Mouse (Mus musculus) midbrain, embryonic 13.5 days (tissue): ENCODE data around the gene Foxp4. TPM values are rescaled to one million over a fixed set of nuclear protein-coding genes. Genes with fewer than 3 reads are reported as not detected.
A peak's percentile ranks its signal among the peaks of the same experiment; 100 is the strongest.

Experiments
- ATAC-seq: fragments of 200-750 bp; cut with Nextera tagmentation; 2 replicates; pipeline ENCODE4 v1.8.0; 2017; ENCODE audit warnings: mild to moderate bottlenecking, moderate TSS enrichment, moderate library complexity
- H3K27ac ChIP-seq: fragments of 300-500 bp; sonication (generic); 2 replicates; pipeline ENCODE4 v1.5.1; 2015; ENCODE audit warnings: inconsistent platforms, mild to moderate bottlenecking, moderate library complexity
- H3K27me3 ChIP-seq: fragments of 300-500 bp; sonication (generic); 2 replicates; pipeline ENCODE4 v1.6.1; 2015; ENCODE audit warnings: mild to moderate bottlenecking, inconsistent platforms
- H3K36me3 ChIP-seq: fragments of 300-500 bp; sonication (generic); 2 replicates; pipeline ENCODE4 v1.6.1; 2015; ENCODE audit warnings: mild to moderate bottlenecking, inconsistent platforms
- H3K4me1 ChIP-seq: fragments of 300-500 bp; sonication (generic); replicated peaks from 2 replicates; pipeline ENCODE4 v1.6.1; 2015; ENCODE audit warnings: inconsistent platforms
- H3K4me2 ChIP-seq: fragments of 300-500 bp; sonication (generic); replicated peaks from 2 replicates; pipeline ENCODE4 v1.6.1; 2015; ENCODE audit warnings: moderate library complexity, mild to moderate bottlenecking, inconsistent platforms
- H3K4me3 ChIP-seq: fragments of 300-500 bp; sonication (generic); replicated peaks from 2 replicates; pipeline ENCODE4 v1.5.1; 2015; ENCODE audit warnings: mild to moderate bottlenecking, inconsistent platforms
- H3K9ac ChIP-seq: fragments of 300-500 bp; sonication (generic); replicated peaks from 2 replicates; pipeline ENCODE4 v1.6.1; 2015; ENCODE audit warnings: mild to moderate bottlenecking, inconsistent platforms
- H3K9me3 ChIP-seq: fragments of 300-500 bp; sonication (generic); 2 replicates; pipeline ENCODE4 v1.6.1; 2016; ENCODE audit warnings: mild to moderate bottlenecking, inconsistent platforms
- WGBS: fragments of 180-500 bp; shearing (Covaris S2); methylation state at CpG from one replicate; pipeline ENCODE4 v1.1.7; 2015; 5-methylcytosine and 5-hydroxymethylcytosine counted together
- polyA plus RNA-seq: library from polyadenylated mRNA; unstranded; fragments of >200 nt; fragmentation: Nextera tagmentation; extraction: Ambion mirVana; gene quantifications from 2 replicates; pipeline ENCODE4 v1.2.1, GENCODE M21; 2015

The Foxp4 gene
- polyA plus RNA-seq, 1 experiment from 2014 or later, result 25.2 TPM

DNA sequence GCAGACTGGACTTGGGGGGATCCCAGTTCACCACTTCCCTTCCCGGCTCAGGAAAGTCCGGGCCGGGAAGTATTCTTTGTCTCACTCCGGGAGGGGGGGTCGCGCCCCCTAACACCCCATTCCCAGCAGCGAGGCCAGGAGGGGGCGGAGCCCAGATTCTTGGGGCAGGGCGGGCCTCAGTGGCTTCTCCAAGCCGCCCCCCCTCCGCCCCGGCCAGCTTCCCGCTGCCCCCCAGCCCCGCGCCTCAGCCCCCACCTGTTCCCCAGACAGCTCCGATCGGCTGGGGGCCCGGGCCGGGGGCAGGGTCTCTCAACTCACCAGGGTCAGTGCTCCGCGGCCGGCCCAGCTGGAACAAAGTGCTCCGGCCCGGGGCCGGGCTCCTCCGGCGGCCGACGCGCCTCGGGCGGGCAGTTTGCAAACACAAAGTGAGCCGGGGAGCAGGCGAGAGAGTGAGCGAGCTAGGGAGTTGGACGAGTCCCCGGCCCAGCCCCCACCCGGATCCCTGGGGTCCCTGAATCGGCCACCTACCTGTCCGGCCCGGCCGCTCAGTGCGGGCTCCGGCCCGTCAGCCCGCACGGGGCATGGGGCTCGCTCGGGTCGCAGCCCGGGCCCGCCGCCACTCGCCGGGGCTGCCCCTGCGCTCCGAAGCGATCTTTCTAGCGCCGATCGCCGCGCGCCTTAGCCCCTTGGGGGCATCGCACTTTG lies 615 bp downstream of the Foxp4 start:
- Histone ChIP-seq H3K27ac (peak overlapping the region; percentile 94), H3K4me1 (peaks cover 66% of the 10 kb centered on the region), H3K36me3 (no peaks in the 10 kb centered on the region), H3K9me3 (no peaks in the 10 kb centered on the region), H3K4me3 (peak overlapping the region; percentile 86), H3K9ac (peak overlapping the region; percentile 94), H3K27me3 (peaks cover 5% of the 10 kb centered on the region; the same call in 1 of the 2 replicates), H3K4me2 (peak overlapping the region; percentile 93)
- under 1% methylated on average over 58 of the region's 65 CpGs for WGBS
- ATAC-seq, result peak; percentile 75

DNA sequence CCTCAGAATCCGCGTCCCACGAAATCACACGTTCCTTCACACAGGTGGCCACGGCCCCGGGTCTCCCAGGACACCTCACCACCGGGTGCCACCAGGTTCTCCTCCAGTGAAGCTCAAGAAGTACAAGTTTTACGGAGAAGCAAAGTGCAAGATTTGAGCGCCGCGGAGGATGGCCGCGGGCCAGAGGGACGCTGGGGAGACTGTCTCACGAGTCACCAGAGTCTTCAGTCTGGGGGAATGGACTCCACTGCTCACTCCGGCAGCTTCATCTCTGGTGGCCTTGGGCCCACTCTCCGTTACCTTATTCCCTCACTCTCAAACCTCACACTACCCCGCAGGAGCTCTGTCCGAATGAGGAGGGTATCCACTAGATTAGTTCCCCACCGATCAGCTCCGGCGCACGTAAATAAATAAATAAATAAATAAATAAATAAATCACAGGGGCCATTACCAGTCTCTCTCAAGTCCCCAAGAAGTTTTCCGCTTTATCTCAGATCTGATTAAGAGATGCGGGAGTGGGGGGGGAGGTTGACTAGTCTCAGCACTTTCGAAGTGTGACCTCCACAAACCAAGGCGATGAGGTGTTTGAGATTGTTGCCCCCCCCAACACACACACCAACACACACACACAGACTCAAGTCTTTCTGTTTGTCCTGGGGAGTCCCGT lies 1.3 kb downstream of the Foxp4 start:
- Histone ChIP-seq H3K4me2 (peak overlapping the region; percentile 93), H3K36me3 (no peaks in the 10 kb centered on the region), H3K27ac (no peak overlapping the region; the same call in 1 of the 2 replicates), H3K9ac (peak overlapping the region; percentile 94), H3K4me3 (peak overlapping the region; percentile 86), H3K27me3 (peaks cover 7% of the 10 kb centered on the region; the same call in 1 of the 2 replicates), H3K9me3 (no peaks in the 10 kb centered on the region), H3K4me1 (peaks cover 68% of the 10 kb centered on the region)
- ATAC-seq, result no peak; the same call in 1 of the 2 replicates
- under 1% methylated on average over 28 of the region's 28 CpGs for WGBS

DNA sequence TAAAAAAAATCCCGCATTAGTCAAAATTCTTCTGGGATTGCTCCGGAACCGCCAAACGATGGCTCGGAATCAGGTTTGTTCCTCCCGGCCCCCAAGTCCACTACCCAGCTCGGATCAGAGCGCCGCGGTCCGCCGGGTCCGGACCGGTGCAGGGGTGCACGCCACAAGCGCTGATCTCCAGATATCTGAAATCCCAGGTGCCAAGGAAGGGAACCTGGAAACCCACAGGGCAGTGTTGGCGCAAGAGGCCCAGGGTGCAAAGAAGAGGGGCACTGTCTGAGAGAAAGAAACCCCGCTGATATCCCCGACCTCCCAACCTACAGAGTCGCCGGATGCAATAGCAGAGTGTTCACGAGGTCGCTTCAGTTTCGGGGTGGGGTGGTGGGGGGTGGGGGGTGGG lies 1.9 kb downstream of the Foxp4 start:
- WGBS, result 0% methylated on average over 24 of the region's 24 CpGs
- Histone ChIP-seq H3K36me3 (no peaks in the 10 kb centered on the region), H3K9me3 (no peaks in the 10 kb centered on the region), H3K4me1 (peaks cover 74% of the 10 kb centered on the region), H3K4me3 (peak overlapping the region; percentile 86), H3K27me3 (peaks cover 12% of the 10 kb centered on the region; the same call in 1 of the 2 replicates), H3K27ac (no peak overlapping the region), H3K9ac (peak overlapping the region; percentile 94), H3K4me2 (peak overlapping the region; percentile 93)
- no peak for ATAC-seq

DNA sequence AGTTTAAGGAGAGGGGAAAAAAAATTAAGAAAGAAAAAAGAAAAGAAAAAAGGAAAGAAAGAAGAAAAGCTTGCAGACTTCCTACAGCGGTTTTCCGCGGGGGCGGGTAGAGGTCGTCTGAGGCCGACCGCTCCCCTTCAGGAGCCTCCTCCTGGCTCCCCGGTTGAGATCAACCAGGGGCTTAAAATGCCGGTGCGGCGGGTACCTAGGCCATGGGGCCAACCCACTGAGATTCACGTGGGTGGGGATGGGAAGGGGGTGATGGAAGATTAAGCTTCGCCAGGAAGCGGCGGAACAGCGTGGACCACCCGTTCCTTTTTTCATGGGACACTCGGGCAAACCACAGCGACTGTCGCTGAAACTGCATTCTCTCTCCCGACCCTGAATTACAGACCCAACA lies 2.3 kb downstream of the Foxp4 start:
- WGBS, result 2% methylated on average over 21 of the region's 21 CpGs
- no peak overlapping the region for H3K27ac ChIP-seq
- H3K4me1 ChIP-seq, result peaks cover 79% of the 10 kb centered on the region
- H3K4me2 ChIP-seq, result peak overlapping the region; percentile 93
- H3K36me3 ChIP-seq, result no peaks in the 10 kb centered on the region
- no peak for ATAC-seq
- H3K9me3 ChIP-seq, result no peaks in the 10 kb centered on the region
- H3K4me3 ChIP-seq, result peak overlapping the region; percentile 86
- peaks cover 12% of the 10 kb centered on the region; the same call in 1 of the 2 replicates for H3K27me3 ChIP-seq
- peak overlapping the region; percentile 94 for H3K9ac ChIP-seq

DNA sequence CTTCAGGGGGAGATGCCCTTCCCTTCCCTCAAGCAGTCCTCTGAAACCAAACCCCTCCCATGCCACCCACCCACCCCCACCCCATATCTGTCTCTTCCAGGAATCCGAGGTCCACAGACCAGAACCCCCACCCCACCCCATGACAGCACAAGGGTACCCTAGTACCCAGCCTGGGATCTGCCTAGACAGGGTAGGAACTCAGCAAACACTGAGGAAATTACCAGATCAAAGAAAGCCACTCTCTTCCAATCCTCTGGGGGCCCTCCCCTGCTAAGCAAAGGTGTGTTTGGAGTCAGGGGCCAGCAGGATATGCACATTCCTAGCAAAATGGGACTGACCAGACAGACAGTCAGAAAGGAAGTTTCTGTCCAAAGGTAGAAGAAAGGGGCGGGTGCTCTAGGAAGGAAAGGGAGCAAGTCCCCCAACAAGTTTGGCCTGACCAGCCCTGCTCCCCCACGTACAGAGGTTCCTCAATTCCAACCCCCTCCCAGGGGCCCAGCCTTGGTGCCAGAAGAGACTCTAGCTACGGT lies 3.2 kb downstream of the Foxp4 start:
- H3K4me1 ChIP-seq, result peaks cover 88% of the 10 kb centered on the region
- peak overlapping the region; percentile 86 for H3K4me3 ChIP-seq
- peak overlapping the region; percentile 93 for H3K4me2 ChIP-seq
- H3K27ac ChIP-seq, result no peak overlapping the region
- no peak for ATAC-seq
- H3K9me3 ChIP-seq, result no peaks in the 10 kb centered on the region
- WGBS, result 36% methylated on average over 4 of the region's 4 CpGs
- H3K36me3 ChIP-seq, result no peaks in the 10 kb centered on the region
- H3K9ac ChIP-seq, result peak overlapping the region; percentile 94
- peaks cover 21% of the 10 kb centered on the region; the same call in 1 of the 2 replicates for H3K27me3 ChIP-seq

DNA sequence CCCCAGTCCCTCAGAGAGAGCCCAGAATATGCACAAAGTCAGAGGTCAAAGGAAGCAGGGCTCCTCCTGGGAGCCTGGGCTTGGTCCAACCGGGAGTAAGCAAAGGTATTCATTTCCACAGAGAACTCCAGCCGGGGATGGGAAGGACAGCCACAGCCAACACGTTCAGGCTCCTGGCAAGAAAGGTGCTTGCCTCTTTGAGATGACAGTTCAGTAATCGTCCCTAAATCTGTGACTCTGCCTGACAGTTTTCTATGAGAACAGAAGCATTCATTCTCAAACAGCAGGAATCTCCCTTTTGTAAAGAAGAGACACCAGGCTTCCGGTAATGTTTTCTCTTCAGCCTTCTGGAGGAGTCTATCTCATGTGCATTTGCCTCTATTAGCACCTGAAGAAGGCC lies 4.6 kb downstream of the Foxp4 start:
- no peak for ATAC-seq
- Histone ChIP-seq H3K27ac (no peak overlapping the region), H3K4me3 (no peak overlapping the region), H3K9me3 (no peaks in the 10 kb centered on the region), H3K9ac (0 out of 2 replicates have a peak overlapping the region, but pooled peaks have one; percentile 21), H3K4me2 (peak overlapping the region; percentile 93), H3K36me3 (no peaks in the 10 kb centered on the region), H3K4me1 (peaks cover 89% of the 10 kb centered on the region), H3K27me3 (peaks cover 22% of the 10 kb centered on the region; the same call in 1 of the 2 replicates)
- WGBS, result 28% methylated on average over 5 of the region's 5 CpGs

DNA sequence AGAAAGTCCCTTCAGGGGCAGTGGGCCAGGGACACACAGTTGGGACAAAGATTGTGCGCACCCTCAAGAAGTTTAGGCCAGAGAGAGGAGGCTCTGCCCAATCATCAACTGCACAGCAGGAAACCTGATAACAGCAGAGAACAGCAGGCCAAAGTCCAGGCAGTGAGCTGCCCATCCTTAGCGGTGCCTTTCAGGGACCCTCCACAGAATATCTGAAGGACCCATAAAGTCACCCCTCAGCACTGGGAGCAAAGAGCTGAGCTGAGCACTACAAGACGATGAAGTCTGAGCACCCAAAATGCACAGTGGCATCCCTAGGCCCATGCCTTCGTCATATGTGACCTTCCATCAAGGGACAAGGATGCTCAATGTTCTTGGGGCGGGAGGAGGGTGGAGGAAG lies 6.5 kb downstream of the Foxp4 start:
- H3K4me1 ChIP-seq, result peaks cover 93% of the 10 kb centered on the region
- no peak overlapping the region for H3K9ac ChIP-seq
- no peak overlapping the region for H3K4me2 ChIP-seq
- H3K36me3 ChIP-seq, result no peaks in the 10 kb centered on the region
- WGBS, result 83% methylated on average over 5 of the region's 5 CpGs
- no peaks in the 10 kb centered on the region for H3K9me3 ChIP-seq
- H3K27me3 ChIP-seq, result peaks cover 26% of the 10 kb centered on the region
- no peak for ATAC-seq
- H3K4me3 ChIP-seq, result no peak overlapping the region
- H3K27ac ChIP-seq, result no peak overlapping the region

DNA sequence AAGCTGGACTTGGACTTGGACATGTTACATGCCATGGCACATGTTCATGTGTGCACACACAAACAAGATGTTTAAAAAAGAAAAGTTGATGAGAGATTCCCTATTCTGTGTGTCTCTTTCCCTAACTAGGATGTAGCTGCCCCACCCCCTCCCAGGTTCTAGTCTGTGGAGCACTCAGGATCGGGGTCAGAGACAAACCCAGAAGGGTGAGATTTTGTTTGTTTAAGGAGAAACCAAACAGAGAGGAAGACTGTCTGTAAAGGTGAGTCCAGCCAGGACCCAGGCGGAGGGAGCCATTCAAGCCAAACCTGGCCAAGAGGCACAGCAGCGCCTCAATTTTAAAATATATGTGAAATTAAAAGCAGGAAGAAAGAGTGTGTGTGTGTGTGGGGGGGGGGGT lies 7.2 kb downstream of the Foxp4 start:
- Histone ChIP-seq H3K9ac (no peak overlapping the region), H3K4me2 (no peak overlapping the region), H3K4me1 (peaks cover 89% of the 10 kb centered on the region), H3K36me3 (no peaks in the 10 kb centered on the region), H3K9me3 (no peaks in the 10 kb centered on the region), H3K4me3 (no peak overlapping the region), H3K27me3 (peaks cover 29% of the 10 kb centered on the region), H3K27ac (no peak overlapping the region)
- no peak for ATAC-seq
- 85% methylated on average over 3 of the region's 3 CpGs for WGBS

DNA sequence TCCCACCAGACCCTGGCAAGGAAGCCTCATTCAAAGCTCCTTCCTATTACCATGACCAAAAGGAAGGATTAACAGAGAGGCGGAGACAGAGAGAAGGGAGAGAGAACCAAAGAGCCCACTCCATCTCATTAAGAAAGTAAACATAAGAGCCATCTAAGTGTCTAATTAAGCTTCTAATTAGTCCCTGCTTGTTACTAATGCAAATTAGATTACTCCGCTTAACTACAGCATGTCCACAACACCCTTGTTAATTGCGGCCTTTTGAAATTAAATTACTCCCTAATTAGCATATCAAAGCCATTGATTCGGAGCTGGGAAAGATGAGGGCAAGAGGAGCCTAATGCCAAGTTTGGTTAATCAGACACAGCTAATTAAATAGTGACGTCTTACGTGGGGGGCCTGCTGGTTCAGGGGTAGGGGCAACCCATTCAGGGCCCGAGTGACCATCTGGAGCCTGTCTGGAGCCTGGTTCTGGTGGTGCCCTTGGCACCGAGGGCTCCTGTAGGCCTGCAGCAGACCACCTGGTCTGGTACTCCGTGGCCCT lies 9.7 kb downstream of the Foxp4 start:
- peaks cover 36% of the 10 kb centered on the region for H3K27me3 ChIP-seq
- H3K9ac ChIP-seq, result no peak overlapping the region
- no peak overlapping the region for H3K4me3 ChIP-seq
- no peaks in the 10 kb centered on the region for H3K9me3 ChIP-seq
- no peaks in the 10 kb centered on the region for H3K36me3 ChIP-seq
- WGBS, result 7% methylated on average over 9 of the region's 9 CpGs
- H3K4me2 ChIP-seq, result 0 out of 2 replicates have a peak overlapping the region, but pooled peaks have one; percentile 1
- ATAC-seq, result peak; percentile 70
- peak overlapping the region; percentile 51; the same call in 1 of the 2 replicates for H3K27ac ChIP-seq
- peaks cover 84% of the 10 kb centered on the region for H3K4me1 ChIP-seq

DNA sequence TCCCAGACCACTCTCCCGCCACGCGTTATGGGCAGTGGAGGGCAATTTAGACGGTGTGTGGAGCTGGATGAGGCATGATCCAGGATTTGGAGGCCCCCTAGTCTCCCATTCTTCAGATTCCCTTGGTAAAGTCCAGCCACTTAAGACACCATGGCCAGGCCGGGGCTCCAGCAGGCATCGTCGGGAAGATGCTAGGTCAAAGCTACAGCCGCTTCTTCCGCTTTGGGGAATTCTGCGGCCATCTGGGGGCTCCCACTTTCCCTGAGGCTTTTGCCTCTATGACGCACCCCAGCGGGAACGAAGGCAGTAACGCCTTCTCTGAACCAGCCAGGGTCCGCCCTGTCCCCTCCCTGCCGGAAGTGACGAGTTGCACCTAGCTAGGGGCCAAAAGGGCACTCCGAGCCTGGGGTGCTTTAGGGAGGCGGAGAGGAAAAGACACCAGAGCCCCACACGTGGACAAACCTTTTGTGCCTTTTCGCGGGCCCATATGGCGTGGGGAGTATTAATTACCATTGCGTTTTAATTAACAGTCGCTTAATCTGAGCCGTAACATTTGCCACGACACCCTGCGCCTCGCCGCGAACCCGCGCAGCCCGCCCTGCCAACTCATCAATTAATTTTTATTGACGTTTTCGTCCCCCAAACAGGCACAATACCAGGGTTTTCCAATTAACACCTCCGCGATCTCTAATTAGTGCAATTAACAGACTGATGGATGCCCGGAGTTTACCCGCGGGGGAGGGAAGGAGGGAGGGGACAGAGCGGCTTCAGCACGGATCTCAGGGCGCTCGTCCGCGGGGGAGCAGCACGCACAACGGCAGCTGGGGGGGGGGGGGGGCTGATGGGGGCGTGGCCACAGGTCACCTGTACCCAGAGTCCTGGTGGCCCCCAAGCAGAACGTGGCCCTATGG lies 15.1 kb downstream of the Foxp4 start:
- peaks cover 81% of the 10 kb centered on the region for H3K4me1 ChIP-seq
- H3K9me3 ChIP-seq, result no peaks in the 10 kb centered on the region
- H3K9ac ChIP-seq, result peak overlapping the region; percentile 51
- peak overlapping the region; percentile 51 for H3K4me2 ChIP-seq
- peak overlapping the region; percentile 30 for H3K4me3 ChIP-seq
- H3K27ac ChIP-seq, result no peak overlapping the region
- WGBS, result 12% methylated on average over 50 of the region's 51 CpGs
- no peaks in the 10 kb centered on the region for H3K36me3 ChIP-seq
- peaks cover 26% of the 10 kb centered on the region for H3K27me3 ChIP-seq
- ATAC-seq, result 0 out of 2 replicates have a peak, but pooled peaks have one; percentile 9

DNA sequence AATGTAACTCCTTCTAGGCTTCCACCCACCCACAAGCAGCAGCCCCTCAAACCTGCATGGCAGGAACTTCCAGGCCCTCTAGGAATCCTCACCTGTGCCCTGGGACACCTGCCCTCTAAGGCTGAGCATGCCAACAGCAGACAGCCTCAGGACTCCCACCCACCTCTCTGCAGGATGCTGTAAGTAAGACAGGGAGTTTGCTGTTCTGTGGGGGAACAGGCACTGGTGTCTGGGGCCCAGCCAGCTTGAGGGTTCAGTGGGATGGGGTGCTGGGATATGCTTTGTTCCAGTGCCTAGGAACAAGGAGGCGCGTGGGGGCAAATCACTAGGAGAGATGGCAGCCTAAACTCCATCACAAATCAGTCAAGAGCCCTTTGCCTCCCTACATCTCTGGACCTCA lies 16.4 kb downstream of the Foxp4 start:
- peaks cover 29% of the 10 kb centered on the region for H3K27me3 ChIP-seq
- no peak overlapping the region for H3K9ac ChIP-seq
- H3K4me2 ChIP-seq, result 0 out of 2 replicates have a peak overlapping the region, but pooled peaks have one; percentile 19

More for the DNA sequence above, 16.4 kb downstream of the Foxp4 start:
- H3K9me3 ChIP-seq, result no peaks in the 10 kb centered on the region
- H3K4me1 ChIP-seq, result peaks cover 77% of the 10 kb centered on the region
- no peak for ATAC-seq
- WGBS, result 77% methylated on average over 2 of the region's 2 CpGs
- peak overlapping the region; percentile 1; the same call in 1 of the 2 replicates for H3K27ac ChIP-seq
- peaks cover 11% of the 10 kb centered on the region; the same call in 1 of the 2 replicates for H3K36me3 ChIP-seq
- H3K4me3 ChIP-seq, result no peak overlapping the region
